Mouse (Mus musculus) spleen, adult 2 months (tissue): ENCODE measurements around the gene Anks4b.

Experiments
- CTCF ChIP-seq: fragments of 200-500 bp; IDR thresholded peaks from 2 replicates; pipeline ENCODE4 v1.5.1; 2011; ENCODE audit warnings: mild to moderate bottlenecking, inconsistent platforms; ENCODE audit not compliant: insufficient read depth, insufficient read length, insufficient replicate concordance; ENCODE audit errors: extremely low read depth
- POLR2A ChIP-seq: fragments of 200-500 bp; IDR thresholded peaks from 2 replicates; pipeline ENCODE4 v1.6.1; 2011; ENCODE audit warnings: low read depth, low read length, inconsistent platforms

DNA sequence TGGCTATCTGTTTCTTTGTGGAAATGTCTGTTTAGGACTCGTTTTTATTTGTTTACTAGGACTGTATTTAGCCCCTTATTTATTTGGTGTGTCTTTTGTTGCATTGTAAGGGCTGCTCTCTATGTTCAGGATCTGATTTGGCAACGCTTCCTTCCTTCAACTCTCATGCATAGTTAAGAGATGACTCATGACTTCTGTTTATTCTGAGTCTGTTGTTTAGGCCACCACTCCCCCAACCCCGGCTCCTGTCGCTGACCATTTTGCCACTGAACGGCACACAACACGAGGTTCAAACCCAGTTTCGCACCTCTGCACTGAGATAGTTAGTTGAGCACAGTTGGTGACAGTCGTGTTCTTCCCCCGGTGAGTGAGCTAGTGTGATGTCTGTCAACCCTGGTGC lies 32.3 kb downstream of the Anks4b start:
- TF ChIP-seq POLR2A (no peak), CTCF (no peak)
